In genomic region chr16:8737666-8738541, GRCm38 (mm10) we compare ENCODE assay signal across 9 mouse cellular contexts. TPM values are rescaled to one million over a fixed set of nuclear protein-coding genes. Genes with fewer than 3 reads are reported as not detected.
DNase-seq lines count a peak whose midpoint lies in the region; ATAC-seq and TF ChIP-seq lines count a peak whose summit lies in the region.
"Had no signal": no experiment of that assay in that cellular context is flagged by ENCODE, and none has a peak within 500 bp of the region (broad histone marks: within the 10 kb centered on the region; RNA-seq: fewer than 3 reads in every experiment).

No protein-coding gene starts in this region.

- peak overlapping the region; percentile 95 for H3K9ac ChIP-seq in heart, embryonic 16.5 days (ENCODE audit: low read length)
- peak overlapping the region; percentile 95 for H3K9ac ChIP-seq in midbrain, embryonic 14.5 days (replicated peaks; ENCODE audit: low read length)

- peak; percentile 50 to 79 for DNase-seq in adrenal gland, adult (ENCODE audit: inconsistent age in 2 of 2, low spot score in 1 of 2)
- DNase-seq in adrenal gland, adult 8-10 months, result no peak
- DNase-seq in Patski (ENCODE audit: low read depth, low spot score), result no peak
- peak; percentile 66 for DNase-seq in embryonic facial prominence, embryonic 10.5 days (ENCODE audit: low spot score)
- peak; percentile 55 to 72 for DNase-seq in kidney, postnatal 4 days
- DNase-seq in midbrain, embryonic 14.5 days, result peak; percentile 62

- H3K27ac ChIP-seq in embryonic facial prominence, embryonic 10.5 days (replicated peaks), result peak overlapping the region; percentile 92
- H3K27ac ChIP-seq in heart, embryonic 16.5 days (ENCODE audit: low read length), result peak overlapping the region; percentile 74
- H3K27ac ChIP-seq in midbrain, embryonic 14.5 days (replicated peaks; ENCODE audit: low read depth, low read length), result peak overlapping the region; percentile 96
- peak overlapping the region; percentile 77 for H3K27ac ChIP-seq in testis, adult 2 months (ENCODE audit: control insufficient read depth, insufficient read depth, low read depth, low read length)

- in situ Hi-C loops in Patski (cut with MboI; ENCODE audit: low pct_unique_long_range_greater_than_20kb), result no loop called here

- no peaks in the 10 kb centered on the region for H3K27me3 ChIP-seq in Patski
- no peaks in the 10 kb centered on the region for H3K27me3 ChIP-seq in embryonic facial prominence, embryonic 10.5 days (replicated peaks; ENCODE audit: low read depth, poor library complexity, severe bottlenecking)
- H3K27me3 ChIP-seq in heart, embryonic 16.5 days (ENCODE audit: control insufficient read depth, insufficient read depth, low read length), result no peaks in the 10 kb centered on the region
- no peaks in the 10 kb centered on the region for H3K27me3 ChIP-seq in midbrain, embryonic 14.5 days (ENCODE audit: control insufficient read depth, insufficient read depth, low read length)
- no peaks in the 10 kb centered on the region for H3K27me3 ChIP-seq in testis, adult 2 months (ENCODE audit: control insufficient read depth, insufficient read depth, low read length)

- POLR2A ChIA-PET in Patski (lab: Charles Lee), result no interaction called here

- peak overlapping the region; percentile 97 for H3K4me2 ChIP-seq in heart, embryonic 16.5 days (ENCODE audit: low read depth, low read length)
- H3K4me2 ChIP-seq in midbrain, embryonic 14.5 days (ENCODE audit: low read length), result peak overlapping the region; percentile 99

- peaks cover 21% of the 10 kb centered on the region for H3K36me3 ChIP-seq in embryonic facial prominence, embryonic 10.5 days (replicated peaks)
- no peaks in the 10 kb centered on the region for H3K36me3 ChIP-seq in heart, embryonic 16.5 days (ENCODE audit: control insufficient read depth, insufficient read depth)
- H3K36me3 ChIP-seq in midbrain, embryonic 14.5 days (ENCODE audit: control insufficient read depth, insufficient read depth, low read length), result no peaks in the 10 kb centered on the region
- H3K36me3 ChIP-seq in testis, adult 2 months (ENCODE audit: control insufficient read depth, insufficient read depth, low read length), result no peaks in the 10 kb centered on the region

- ATAC-seq in Patski, result peak; percentile 17
- ATAC-seq in heart, embryonic 16.5 days (replicated peaks; ENCODE audit: extremely low read depth, insufficient read depth, low FRiP score), result peak; percentile 25
- peak; percentile 41 for ATAC-seq in midbrain, embryonic 14.5 days (ENCODE audit: low FRiP score, low TSS enrichment)

- WGBS in embryonic facial prominence, embryonic 10.5 days, result 5% methylated on average over 110 of the region's 110 CpGs
- under 1% methylated on average over 82 of the region's 110 CpGs for WGBS in heart, embryonic 16.5 days
- WGBS in midbrain, embryonic 14.5 days, result under 1% methylated on average over 69 of the region's 110 CpGs

- H3K9me3 ChIP-seq in embryonic facial prominence, embryonic 10.5 days, result no peaks in the 10 kb centered on the region
- no peaks in the 10 kb centered on the region for H3K9me3 ChIP-seq in heart, embryonic 16.5 days (replicated peaks; ENCODE audit: control insufficient read depth, low read length)
- H3K9me3 ChIP-seq in midbrain, embryonic 14.5 days (ENCODE audit: control insufficient read depth, low read length), result no peaks in the 10 kb centered on the region

- CTCF ChIA-PET in Patski (lab: Charles Lee), result no interaction called here

- peak overlapping the region; percentile 99 for H3K4me3 ChIP-seq in embryonic facial prominence, embryonic 10.5 days
- H3K4me3 ChIP-seq in heart, embryonic 16.5 days (ENCODE audit: low read length), result peak overlapping the region; percentile 99
- H3K4me3 ChIP-seq in midbrain, embryonic 14.5 days (replicated peaks; ENCODE audit: low read depth, low read length), result peak overlapping the region; percentile 99
- peak overlapping the region; percentile 87 for H3K4me3 ChIP-seq in testis, adult 2 months (ENCODE audit: control insufficient read depth, low read depth, low read length)

- peaks cover 33% of the 10 kb centered on the region for H3K4me1 ChIP-seq in embryonic facial prominence, embryonic 10.5 days
- H3K4me1 ChIP-seq in heart, embryonic 16.5 days (ENCODE audit: control insufficient read depth, insufficient read depth, low read length), result peaks cover 32% of the 10 kb centered on the region
- peaks cover 25% of the 10 kb centered on the region for H3K4me1 ChIP-seq in midbrain, embryonic 14.5 days (ENCODE audit: control insufficient read depth, insufficient read depth, low read length)
- peaks cover 10% of the 10 kb centered on the region for H3K4me1 ChIP-seq in testis, adult 2 months (ENCODE audit: control insufficient read depth, insufficient read depth, low read length)

- TF ChIP-seq POLR2A in testis, adult 2 months (IDR thresholded peaks at IDR 0.05; ENCODE audit: control insufficient read depth, low read depth, low read length), result no peak

- TF ChIP-seq CTCF in Patski (IDR thresholded peaks at IDR 0.05), result no peak
- TF ChIP-seq CTCF in testis, adult 2 months (IDR thresholded peaks at IDR 0.05; ENCODE audit: control insufficient read depth, insufficient read depth, insufficient replicate concordance, low read depth, low read length), result no peak

RNA-seq across cellular contexts. Expression of gene Usp7, which starts 54.2 kb away (rescaled TPM):
- 100 to 1,000 TPM; 105 to 149 (median 127) TPM for total RNA-seq in adrenal gland, adult 8-10 months (2022)
- 84.2 TPM for polyA plus RNA-seq in Patski (2021)
- 29.2 and 31.6 TPM in 2 replicates for polyA plus RNA-seq in embryonic facial prominence, embryonic 10.5 days (2016; fragmentation: Nextera tagmentation; extraction: Ambion mirVana)
- 15.0 and 16.9 TPM in 2 replicates for polyA plus RNA-seq in heart, embryonic 16.5 days (2015; fragmentation: Nextera tagmentation; extraction: Ambion mirVana)
- polyA plus RNA-seq in midbrain, embryonic 14.5 days (2014; fragmentation: Nextera tagmentation; extraction: Ambion mirVana), result 49.9 and 50.0 TPM in 2 replicates
- 51.7 and 61.5 TPM in 2 replicates for polyA plus RNA-seq in testis, adult 2 months (2012; rRNA removed)

RNA-seq across cellular contexts. Expression of gene Gm5767, which starts 57.3 kb away (rescaled TPM):
- total RNA-seq in adrenal gland, adult 8-10 months (2022), result not detected
- not detected for polyA plus RNA-seq in Patski (2021)
- not detected in 2 replicates for polyA plus RNA-seq in embryonic facial prominence, embryonic 10.5 days (2016; fragmentation: Nextera tagmentation; extraction: Ambion mirVana)
- polyA plus RNA-seq in heart, embryonic 16.5 days (2015; fragmentation: Nextera tagmentation; extraction: Ambion mirVana), result not detected in 2 replicates
- polyA plus RNA-seq in midbrain, embryonic 14.5 days (2014; fragmentation: Nextera tagmentation; extraction: Ambion mirVana), result not detected in 2 replicates
- 526 and 543 TPM in 2 replicates for polyA plus RNA-seq in testis, adult 2 months (2012; rRNA removed)
- total RNA-seq: left cerebral cortex, postnatal 10 days had no signal

Comparison
In these comparisons a context has a peak if more than half of its experiments do, and no peak if none do; other contexts are left out.
1. DNase-seq: peak in adrenal gland, adult (2 of 2), embryonic facial prominence, embryonic 10.5 days (single experiment), kidney, postnatal 4 days (2 of 2) and midbrain, embryonic 14.5 days (single experiment); none in adrenal gland, adult 8-10 months (single experiment) and Patski (single experiment).
2. RNA of gene Gm5767, which starts 57.3 kb away (polyA plus RNA-seq): 526 to 543 TPM in testis, adult 2 months; not detected in midbrain, embryonic 14.5 days, not detected in Patski (single experiment), not detected in embryonic facial prominence, embryonic 10.5 days and not detected in heart, embryonic 16.5 days; every median in the first group is over 100 times any median in the second.
3. Peak in every context shown above with its lines, with median percentiles within 50 percentile points of each other: ATAC-seq, H3K27ac ChIP-seq and H3K4me3 ChIP-seq.